ENCODE assay signal across 19 mouse cellular contexts in genomic region chr6:31171831-31172569, GRCm38 (mm10).
A peak's percentile ranks its signal among the peaks of the same experiment; 100 is the strongest.
DNase-seq lines count a peak whose midpoint lies in the region; ATAC-seq and TF ChIP-seq lines count a peak whose summit lies in the region.
"Had no signal": no experiment of that assay in that cellular context is flagged by ENCODE, and none has a peak within 500 bp of the region (broad histone marks: within the 10 kb centered on the region; RNA-seq: fewer than 3 reads in every experiment).

No protein-coding gene starts in this region.

- intact Hi-C loops in gastrocnemius, adult 2 months (cut with DNase I): no loop called here
- intact Hi-C loops in gastrocnemius, postnatal 36 days (cut with DNase I): no loop called here

- no peak for TF ChIP-seq CTCF in gastrocnemius, adult 2 months (IDR thresholded peaks at IDR 0.05)

- H3K4me3 ChIP-seq in gastrocnemius, adult 2 months: no peak overlapping the region
- H3K4me3 ChIP-seq: left cerebral cortex, adult 2 months; limb, embryonic 12.5 days; lung, embryonic 15.5 days; midbrain, embryonic 10.5 days had no signal

- peak overlapping the region; percentile 40 for H3K27ac ChIP-seq in gastrocnemius, adult 2 months
- H3K27ac ChIP-seq: kidney, postnatal 0 days; left cerebral cortex, adult 2 months; limb, embryonic 12.5 days; liver, embryonic 14.5 days; lung, embryonic 15.5 days; midbrain, embryonic 10.5 days had no signal

- DNase-seq in cerebellum, adult 9-10 months: peak; percentile 68
- no peak for DNase-seq in cerebellum, postnatal 4 days (ENCODE audit: low spot score in 2 of 2)
- DNase-seq in gastrocnemius, adult 2 months: no peak
- DNase-seq in gastrocnemius, postnatal 36 days: no peak
- DNase-seq in right cerebral cortex, postnatal 10 days (ENCODE audit: low spot score in 2 of 2): peak; percentile 64 to 68
- DNase-seq in right cerebral cortex, adult 18-20 months: no peak
- no peak for DNase-seq in retina, embryonic 14.5 days (ENCODE audit: low spot score)
- DNase-seq: adrenal gland, postnatal 25 days; heart, postnatal 10 days; kidney, adult 18-20 months; lung, postnatal 4 days; thymus, adult 2 months had no signal

- no peak for ATAC-seq in erythroblast, adult 5-6 weeks (replicated peaks; ENCODE audit: low FRiP score, poor library complexity, severe bottlenecking)

Comparison
In these comparisons a context has a peak if more than half of its experiments do, and no peak if none do; other contexts are left out.
1. DNase-seq: peak in cerebellum, adult 9-10 months (single experiment) and right cerebral cortex, postnatal 10 days (2 of 2); none in cerebellum, postnatal 4 days (0 of 2), gastrocnemius, adult 2 months (single experiment), gastrocnemius, postnatal 36 days (0 of 2), right cerebral cortex, adult 18-20 months (single experiment) and retina, embryonic 14.5 days (single experiment).